Mouse (Mus musculus): ENCODE measurements around the gene Nudcd3.
A peak's percentile ranks its signal among the peaks of the same experiment; 100 is the strongest.

Nudcd3 gene

GRCm38 (mm10) chr11:6178673-6179166 lies 21.5 kb downstream of the Nudcd3 start:
- peak in 1 of 2 experiments; percentile 62 for DNase-seq (ENCODE audit: low spot score in 2 of 2)

- DNase-seq (ENCODE audit: low spot score in 2 of 2), result no peak
These were observed 22.3 kb downstream of the Nudcd3 start for GRCm38 (mm10) chr11:6177781-6178420.

GRCm38 (mm10) chr11:6175506-6175905 lies 24.7 kb downstream of the Nudcd3 start:
- DNase-seq (ENCODE audit: low spot score in 2 of 2), result no peak

- no peak for DNase-seq (ENCODE audit: low spot score in 2 of 2)
These were observed 25.5 kb downstream of the Nudcd3 start for GRCm38 (mm10) chr11:6174719-6175118.

GRCm38 (mm10) chr11:6169041-6169663 lies 31.1 kb downstream of the Nudcd3 start:
- no peak for DNase-seq (ENCODE audit: low spot score in 2 of 2)

- no peak for DNase-seq (ENCODE audit: low spot score in 2 of 2)
These were observed 33.9 kb downstream of the Nudcd3 start for GRCm38 (mm10) chr11:6166351-6166750.

- no peak for DNase-seq (ENCODE audit: low spot score in 2 of 2)
These were observed 34.7 kb downstream of the Nudcd3 start for GRCm38 (mm10) chr11:6165391-6166081.

GRCm38 (mm10) chr11:6164781-6165180 lies 35.4 kb downstream of the Nudcd3 start:
- no peak for DNase-seq (ENCODE audit: low spot score in 2 of 2)

GRCm38 (mm10) chr11:6163706-6164105 lies 36.5 kb downstream of the Nudcd3 start:
- peak in 1 of 2 experiments; percentile 53 for DNase-seq (ENCODE audit: low spot score in 2 of 2)

- DNase-seq (ENCODE audit: low spot score in 2 of 2), result no peak
These were observed 37.2 kb downstream of the Nudcd3 start for GRCm38 (mm10) chr11:6163062-6163461.

GRCm38 (mm10) chr11:6161549-6161948 lies 38.7 kb downstream of the Nudcd3 start:
- DNase-seq (ENCODE audit: low spot score in 2 of 2), result no peak

GRCm38 (mm10) chr11:6160663-6161271 lies 39.4 kb downstream of the Nudcd3 start:
- DNase-seq (ENCODE audit: low spot score in 2 of 2), result no peak

- no peak for DNase-seq (ENCODE audit: low spot score in 2 of 2)
These were observed 40.4 kb downstream of the Nudcd3 start for GRCm38 (mm10) chr11:6159704-6160275.

GRCm38 (mm10) chr11:6158515-6158914 lies 41.7 kb downstream of the Nudcd3 start:
- no peak for DNase-seq (ENCODE audit: low spot score in 2 of 2)

- no peak for DNase-seq (ENCODE audit: low spot score in 2 of 2)
These were observed 43.1 kb downstream of the Nudcd3 start for GRCm38 (mm10) chr11:6157119-6157518.

- DNase-seq (ENCODE audit: low spot score in 2 of 2), result no peak
These were observed 43.6 kb downstream of the Nudcd3 start for GRCm38 (mm10) chr11:6156651-6157050.

- peak; percentile 43 to 60 for DNase-seq (ENCODE audit: low spot score in 2 of 2)
These were observed 46.0 kb downstream of the Nudcd3 start for GRCm38 (mm10) chr11:6154211-6154701.

- no peak for DNase-seq (ENCODE audit: low spot score in 2 of 2)
These were observed 47.4 kb downstream of the Nudcd3 start for GRCm38 (mm10) chr11:6152864-6153263.

GRCm38 (mm10) chr11:6138233-6138950 lies 61.8 kb downstream of the Nudcd3 start:
- no peak for DNase-seq (ENCODE audit: low spot score in 2 of 2)

- no peak for DNase-seq (ENCODE audit: low spot score in 2 of 2)
These were observed 67.3 kb downstream of the Nudcd3 start for GRCm38 (mm10) chr11:6132886-6133285.

- DNase-seq (ENCODE audit: low spot score in 2 of 2), result no peak
These were observed 69.6 kb downstream of the Nudcd3 start for GRCm38 (mm10) chr11:6130578-6130977.

All from frontal cortex, postnatal 36 days (tissue).